Mouse (Mus musculus): ENCODE measurements around the gene Ptgs1. TPM values are rescaled to one million over a fixed set of nuclear protein-coding genes. Genes with fewer than 3 reads are reported as not detected.

Ptgs1 gene
- 24.4 TPM for polyA plus RNA-seq (2014; fragmentation: Illumina TruSeq; extraction: RNeasy Lipid Tissue Mini Kit (QIAGEN cat#74804); ENCODE audit: low replicate concordance)

DNA sequence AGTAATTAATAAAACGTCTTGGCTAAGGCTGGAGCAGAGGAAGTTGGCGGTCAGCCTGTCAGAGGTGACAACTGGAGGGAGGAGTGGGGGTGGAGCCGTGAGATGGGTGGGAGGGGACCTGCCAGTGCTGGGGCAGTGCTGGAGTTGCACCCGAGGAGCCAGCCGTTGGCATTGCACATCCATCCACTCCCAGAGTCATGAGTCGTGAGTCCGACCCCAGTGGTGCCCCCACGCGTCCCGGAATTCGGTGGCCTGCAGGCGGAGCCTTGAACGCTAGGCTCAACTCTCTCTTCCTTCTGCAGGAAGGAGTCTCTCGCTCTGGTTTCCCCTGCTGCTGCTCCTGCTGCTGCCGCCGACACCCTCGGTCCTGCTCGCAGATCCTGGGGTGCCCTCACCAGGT, at the start of gene Ptgs1:
Gene Ptgs1 (plus strand): TSS at position 61 of the 400 bp plus-strand sequence.

Other genes with a start within 250 kb of the Ptgs1 start
- gene Ndufa8, start 181.0 kb upstream of the Ptgs1 start, polyA plus RNA-seq (2014; fragmentation: Illumina TruSeq; extraction: RNeasy Lipid Tissue Mini Kit (QIAGEN cat#74804); ENCODE audit: low replicate concordance) = 2.6 TPM
- not detected for gene Morn5, start 181.0 kb upstream of the Ptgs1 start, polyA plus RNA-seq (2014; fragmentation: Illumina TruSeq; extraction: RNeasy Lipid Tissue Mini Kit (QIAGEN cat#74804); ENCODE audit: low replicate concordance)
- not detected for gene Lhx6, start 125.0 kb upstream of the Ptgs1 start, polyA plus RNA-seq (2014; fragmentation: Illumina TruSeq; extraction: RNeasy Lipid Tissue Mini Kit (QIAGEN cat#74804); ENCODE audit: low replicate concordance)
- gene Mrrf, start 94.0 kb upstream of the Ptgs1 start, polyA plus RNA-seq (2014; fragmentation: Illumina TruSeq; extraction: RNeasy Lipid Tissue Mini Kit (QIAGEN cat#74804); ENCODE audit: low replicate concordance) = 15.6 TPM
- gene Rbm18, start 93.7 kb upstream of the Ptgs1 start, polyA plus RNA-seq (2014; fragmentation: Illumina TruSeq; extraction: RNeasy Lipid Tissue Mini Kit (QIAGEN cat#74804); ENCODE audit: low replicate concordance) = 43.8 TPM
- not detected for gene Olfr338, start 143.1 kb downstream of the Ptgs1 start, polyA plus RNA-seq (2014; fragmentation: Illumina TruSeq; extraction: RNeasy Lipid Tissue Mini Kit (QIAGEN cat#74804); ENCODE audit: low replicate concordance)
- not detected for gene Olfr339, start 188.5 kb downstream of the Ptgs1 start, polyA plus RNA-seq (2014; fragmentation: Illumina TruSeq; extraction: RNeasy Lipid Tissue Mini Kit (QIAGEN cat#74804); ENCODE audit: low replicate concordance)
- not detected for gene Olfr340, start 222.2 kb downstream of the Ptgs1 start, polyA plus RNA-seq (2014; fragmentation: Illumina TruSeq; extraction: RNeasy Lipid Tissue Mini Kit (QIAGEN cat#74804); ENCODE audit: low replicate concordance)

All from small intestine, adult 10 weeks (tissue).